Mouse (Mus musculus) heart, embryonic 14.5 days (tissue): Measurements from ENCODE around the gene Hdac9. TPM values are rescaled to one million over a fixed set of nuclear protein-coding genes. Genes with fewer than 3 reads are reported as not detected.

Experiments
- ATAC-seq: fragments of 200-750 bp; cut with Nextera tagmentation; 2 replicates; pipeline ENCODE4 v1.8.0; 2017; ENCODE audit warnings: low read depth, moderate TSS enrichment; ENCODE audit not compliant: insufficient number of reproducible peaks, insufficient read depth, low FRiP score
- H3K27ac ChIP-seq, 2 experiments: fragments of 200-500 bp in 1 of 2; fragments of 300-500 bp in 1 of 2; sonication (generic) in 1 of 2; replicated peaks in 1 of 2; 2 replicates each; pipeline ENCODE4 v1.5.1; 2012 to 2014; ENCODE audit warnings: low read depth in 2 of 2, low read length in 2 of 2, control low read depth in 1 of 2, mild to moderate bottlenecking in 1 of 2, mixed read lengths in 1 of 2; ENCODE audit not compliant: control insufficient read depth in 1 of 2, insufficient read depth in 1 of 2
- H3K27me3 ChIP-seq: fragments of 300-500 bp; sonication (generic); 2 replicates; pipeline ENCODE4 v1.6.1; 2014; ENCODE audit warnings: mild to moderate bottlenecking, low read length, control low read depth; ENCODE audit not compliant: control insufficient read depth, insufficient read depth
- H3K36me3 ChIP-seq: fragments of 300-500 bp; sonication (generic); 2 replicates; pipeline ENCODE4 v1.6.1; 2014; ENCODE audit warnings: mild to moderate bottlenecking, control low read depth, low read length, mixed read lengths; ENCODE audit not compliant: control insufficient read depth, insufficient read depth
- H3K4me1 ChIP-seq, 2 experiments: fragments of 200-500 bp in 1 of 2; fragments of 300-500 bp in 1 of 2; sonication (generic) in 1 of 2; 2 replicates each; pipeline ENCODE4 v1.6.1; 2012 to 2014; ENCODE audit warnings: low read length in 2 of 2, control low read depth in 1 of 2, mixed read lengths in 1 of 2; ENCODE audit not compliant: control insufficient read depth in 2 of 2, insufficient read depth in 2 of 2
- H3K4me2 ChIP-seq: fragments of 300-500 bp; sonication (generic); 2 replicates; pipeline ENCODE4 v1.6.1; 2014; ENCODE audit warnings: mild to moderate bottlenecking, low read length
- H3K4me3 ChIP-seq, 2 experiments: fragments of 200-500 bp in 1 of 2; fragments of 300-500 bp in 1 of 2; sonication (generic) in 1 of 2; 2 replicates each; pipeline ENCODE4 v1.5.1; 2012 to 2014; ENCODE audit warnings: low read length in 2 of 2, mild to moderate bottlenecking in 2 of 2, control low read depth in 1 of 2, low read depth in 1 of 2, moderate library complexity in 1 of 2; ENCODE audit not compliant: control insufficient read depth in 1 of 2, insufficient read depth in 1 of 2
- H3K9ac ChIP-seq: fragments of 300-500 bp; sonication (generic); 2 replicates; pipeline ENCODE4 v1.6.1; 2014; ENCODE audit warnings: mild to moderate bottlenecking, low read length
- H3K9me3 ChIP-seq: fragments of 300-500 bp; sonication (generic); 2 replicates; pipeline ENCODE4 v1.6.1; 2016; ENCODE audit warnings: low read length, control low read depth; ENCODE audit not compliant: control insufficient read depth
- WGBS: fragments of 180-500 bp; shearing (Covaris S2); extraction: QIAGEN DNeasy Blood & Tissue Kit; methylation state at CpG from one replicate; pipeline ENCODE4 v1.1.7; 2014; 5-methylcytosine and 5-hydroxymethylcytosine counted together
- polyA plus RNA-seq: library from polyadenylated mRNA; unstranded; fragments of >200 nt; fragmentation: Nextera tagmentation; extraction: Ambion mirVana; gene quantifications from 2 replicates; pipeline ENCODE4 v1.2.1, GENCODE M21; 2014

Hdac9 gene
- polyA plus RNA-seq, 1 experiment from 2014 or later, result 33.9 TPM

DNA sequence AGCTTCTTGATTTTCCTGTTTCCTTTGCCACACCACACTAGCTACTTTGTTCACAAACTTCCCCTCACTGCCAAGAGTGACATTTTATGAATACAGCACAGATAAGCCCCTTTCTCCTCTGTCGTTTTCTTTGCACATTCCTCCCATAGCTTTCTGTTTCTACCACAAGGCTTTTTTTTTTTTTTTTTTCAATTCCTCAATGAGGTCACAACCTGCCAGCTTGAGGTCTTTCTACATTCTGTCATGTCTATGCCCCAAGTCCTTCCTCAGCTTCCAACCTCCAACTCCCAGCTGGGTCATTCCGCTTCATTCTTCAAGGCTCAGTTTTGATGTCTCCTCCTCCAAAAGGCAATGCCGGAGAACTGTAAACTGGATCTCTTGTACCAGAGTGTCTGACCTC, 611.4 kb downstream of the Hdac9 start:
- Histone ChIP-seq H3K4me1 (peaks cover 2 to 12% of the 10 kb centered on the region in 2 experiments; a peak in 3 of 4 replicates), H3K36me3 (no peaks in the 10 kb centered on the region), H3K9ac (no peak overlapping the region), H3K27ac (0 out of 4 replicates have a peak overlapping the region, but pooled peaks have one; percentile 1 to 21), H3K4me2 (no peak overlapping the region), H3K9me3 (no peaks in the 10 kb centered on the region), H3K4me3 (no peak overlapping the region), H3K27me3 (no peaks in the 10 kb centered on the region)
- ATAC-seq, result no peak
- 32% methylated on average over 3 of the region's 3 CpGs for WGBS

GRCm38 (mm10) chr12:34292346-34292745, 624.5 kb downstream of the Hdac9 start:
- ATAC-seq, result no peak
- H3K36me3 ChIP-seq, result no peaks in the 10 kb centered on the region
- no peaks in the 10 kb centered on the region for H3K9me3 ChIP-seq
- H3K27me3 ChIP-seq, result no peaks in the 10 kb centered on the region
- 69% methylated on average over 7 of the region's 7 CpGs for WGBS
- no peak overlapping the region for H3K4me2 ChIP-seq
- H3K9ac ChIP-seq, result no peak overlapping the region
- no peak overlapping the region for H3K4me3 ChIP-seq
- no peak overlapping the region for H3K27ac ChIP-seq
- no peaks in the 10 kb centered on the region for H3K4me1 ChIP-seq

DNA sequence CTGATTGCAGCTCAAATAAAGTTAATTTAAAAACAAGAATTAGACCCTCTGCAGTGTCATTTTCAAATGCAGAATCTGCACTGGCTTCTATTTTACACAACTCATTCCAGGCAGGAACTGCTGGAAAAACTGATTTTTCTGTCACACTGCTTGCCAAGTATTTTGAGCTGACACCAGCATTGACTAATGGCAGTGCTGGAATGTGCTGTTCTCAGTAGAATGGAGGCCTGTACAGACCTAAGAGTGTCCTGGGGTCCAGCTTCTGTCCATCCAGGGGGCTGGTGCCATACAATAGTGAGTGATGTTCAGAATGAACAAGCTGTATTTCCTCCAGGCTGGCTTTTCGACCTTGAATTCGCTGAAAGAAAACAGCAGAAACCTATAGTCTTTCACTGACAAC, 629.7 kb downstream of the Hdac9 start:
- ATAC-seq, result no peak
- Histone ChIP-seq H3K27me3 (no peaks in the 10 kb centered on the region), H3K4me3 (no peak overlapping the region), H3K36me3 (no peaks in the 10 kb centered on the region), H3K4me1 (no peaks in the 10 kb centered on the region), H3K9me3 (no peaks in the 10 kb centered on the region), H3K27ac (no peak overlapping the region), H3K4me2 (no peak overlapping the region), H3K9ac (no peak overlapping the region)
- 78% methylated on average over 2 of the region's 2 CpGs for WGBS

DNA sequence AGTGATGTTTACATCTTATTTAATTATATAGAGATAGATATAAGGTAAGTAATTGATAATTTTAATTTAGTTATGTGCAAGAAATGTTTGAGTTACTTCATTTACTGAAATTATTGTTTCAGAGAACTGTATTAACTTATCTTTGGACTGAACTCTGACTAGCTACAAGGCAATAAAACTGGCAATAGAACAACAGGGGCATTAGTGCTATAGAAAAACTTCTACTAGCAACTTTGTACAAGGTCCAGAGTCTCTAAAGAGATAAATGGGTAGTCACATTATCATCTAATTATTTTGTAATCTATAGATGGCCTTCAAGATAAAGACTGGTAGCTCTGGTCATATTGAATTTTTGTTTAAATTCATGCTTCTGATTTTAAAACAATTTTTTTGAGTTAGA, 632.0 kb downstream of the Hdac9 start:
- no peak overlapping the region for H3K4me2 ChIP-seq
- H3K9ac ChIP-seq, result no peak overlapping the region
- no peaks in the 10 kb centered on the region for H3K27me3 ChIP-seq
- H3K9me3 ChIP-seq, result no peaks in the 10 kb centered on the region
- no peak for ATAC-seq
- no peaks in the 10 kb centered on the region for H3K4me1 ChIP-seq
- no peak overlapping the region for H3K4me3 ChIP-seq
- H3K36me3 ChIP-seq, result no peaks in the 10 kb centered on the region
- no peak overlapping the region for H3K27ac ChIP-seq

GRCm38 (mm10) chr12:34284396-34284795, 632.5 kb downstream of the Hdac9 start:
- H3K27me3 ChIP-seq, result no peaks in the 10 kb centered on the region
- no peak overlapping the region for H3K9ac ChIP-seq
- no peak overlapping the region for H3K4me2 ChIP-seq
- H3K4me1 ChIP-seq, result no peaks in the 10 kb centered on the region
- H3K27ac ChIP-seq, result no peak overlapping the region
- 89% methylated on average over 3 of the region's 3 CpGs for WGBS
- H3K36me3 ChIP-seq, result no peaks in the 10 kb centered on the region
- no peak overlapping the region for H3K4me3 ChIP-seq
- no peak for ATAC-seq
- H3K9me3 ChIP-seq, result no peaks in the 10 kb centered on the region

DNA sequence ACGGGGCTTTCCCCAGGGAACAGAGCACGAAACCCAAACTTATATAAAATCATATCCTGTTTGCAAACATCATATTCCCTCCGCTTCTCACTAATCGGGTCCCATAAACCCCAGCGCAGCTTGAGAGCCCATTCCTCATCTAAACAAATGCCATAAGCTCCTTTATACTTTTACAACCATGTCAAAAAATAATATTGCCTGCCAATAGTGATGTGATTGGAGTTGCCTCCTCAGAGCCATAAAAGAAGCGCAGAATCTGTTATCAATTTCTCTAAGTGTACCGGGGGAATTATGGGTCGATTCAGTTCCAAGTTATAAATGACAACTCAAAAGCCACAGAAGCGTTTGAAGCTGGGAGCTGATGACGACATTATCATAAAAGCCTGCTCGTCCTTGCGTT, 638.1 kb downstream of the Hdac9 start:
- Histone ChIP-seq H3K27ac (no peak overlapping the region), H3K4me2 (no peak overlapping the region), H3K4me1 (no peaks in the 10 kb centered on the region), H3K9me3 (no peaks in the 10 kb centered on the region), H3K9ac (no peak overlapping the region), H3K27me3 (no peaks in the 10 kb centered on the region), H3K36me3 (no peaks in the 10 kb centered on the region), H3K4me3 (no peak overlapping the region)
- 85% methylated on average over 12 of the region's 12 CpGs for WGBS
- no peak for ATAC-seq

- no peaks in the 10 kb centered on the region for H3K9me3 ChIP-seq
- H3K4me3 ChIP-seq, result no peak overlapping the region
- H3K36me3 ChIP-seq, result no peaks in the 10 kb centered on the region
- no peak for ATAC-seq
- H3K27me3 ChIP-seq, result no peaks in the 10 kb centered on the region
- no peak overlapping the region for H3K4me2 ChIP-seq
- no peak overlapping the region for H3K27ac ChIP-seq
- no peaks in the 10 kb centered on the region for H3K4me1 ChIP-seq
- 72% methylated on average over 1 of the region's 1 CpGs for WGBS
- H3K9ac ChIP-seq, result no peak overlapping the region
Measured at GRCm38 (mm10) chr12:34273816-34274215, 643.1 kb downstream of the Hdac9 start.

- Histone ChIP-seq H3K4me2 (no peak overlapping the region), H3K9ac (no peak overlapping the region)
- 68% methylated on average over 6 of the region's 6 CpGs for WGBS
Measured at GRCm38 (mm10) chr12:34270096-34270495, 646.8 kb downstream of the Hdac9 start.

More at GRCm38 (mm10) chr12:34270096-34270495, 646.8 kb downstream of the Hdac9 start:
- ATAC-seq, result no peak
- Histone ChIP-seq H3K27me3 (no peaks in the 10 kb centered on the region), H3K9me3 (no peaks in the 10 kb centered on the region), H3K27ac (no peak overlapping the region), H3K4me3 (no peak overlapping the region), H3K36me3 (no peaks in the 10 kb centered on the region), H3K4me1 (no peaks in the 10 kb centered on the region)
